Mouse (Mus musculus) kidney, embryonic 16.5 days (tissue): ENCODE measurements at regions not wholly inside any gene's neighbourhood (a gene's known extent, or its start where the extent isn't known, plus 50 kb on each side); places are given as distances from the start of the nearest gene placed in this dataset.

ENCODE experiments used
- ATAC-seq: fragments of 200-750 bp; cut with Nextera tagmentation; 2 replicates; pipeline ENCODE4 v1.8.0; 2017; ENCODE audit warnings: moderate TSS enrichment; ENCODE audit not compliant: low FRiP score, low TSS enrichment
- H3K27ac ChIP-seq: fragments of 300-500 bp; sonication (generic); 2 replicates; pipeline ENCODE4 v1.5.1; 2014; ENCODE audit warnings: low read length
- H3K27me3 ChIP-seq: fragments of 300-500 bp; sonication (generic); 2 replicates; pipeline ENCODE4 v1.6.1; 2014; ENCODE audit warnings: low read length, control low read depth, mixed read lengths; ENCODE audit not compliant: insufficient read depth
- H3K36me3 ChIP-seq: fragments of 300-500 bp; sonication (generic); 2 replicates; pipeline ENCODE4 v1.6.1; 2014; ENCODE audit warnings: low read length, control low read depth, mixed read lengths; ENCODE audit not compliant: insufficient read depth
- H3K4me1 ChIP-seq: fragments of 300-500 bp; sonication (generic); 2 replicates; pipeline ENCODE4 v1.6.1; 2014; ENCODE audit warnings: low read length, control low read depth, mixed read lengths; ENCODE audit not compliant: insufficient read depth
- H3K4me2 ChIP-seq: fragments of 300-500 bp; sonication (generic); replicated peaks from 2 replicates; pipeline ENCODE4 v1.6.1; 2014; ENCODE audit warnings: low read depth, low read length
- H3K4me3 ChIP-seq: fragments of 300-500 bp; sonication (generic); 2 replicates; pipeline ENCODE4 v1.5.1; 2014; ENCODE audit warnings: mild to moderate bottlenecking, low read length
- H3K9ac ChIP-seq: fragments of 300-500 bp; sonication (generic); replicated peaks from 2 replicates; pipeline ENCODE4 v1.6.1; 2014; ENCODE audit warnings: low read length
- H3K9me3 ChIP-seq: fragments of 300-500 bp; sonication (generic); 2 replicates; pipeline ENCODE4 v1.6.1; 2016; ENCODE audit warnings: low read length, control low read depth
- WGBS: fragments of 180-500 bp; shearing (Covaris S2); extraction: QIAGEN DNeasy Blood & Tissue Kit; methylation state at CpG from one replicate; pipeline ENCODE4 v1.1.7; 2014; 5-methylcytosine and 5-hydroxymethylcytosine counted together

- H3K4me3 ChIP-seq, result no peak overlapping the region
- H3K27ac ChIP-seq, result no peak overlapping the region
- no peak for ATAC-seq
- WGBS, result 91% methylated on average over 2 of the region's 2 CpGs
- no peaks in the 10 kb centered on the region for H3K9me3 ChIP-seq
- H3K27me3 ChIP-seq, result no peaks in the 10 kb centered on the region
- H3K9ac ChIP-seq, result no peak overlapping the region
- no peaks in the 10 kb centered on the region for H3K36me3 ChIP-seq
- no peaks in the 10 kb centered on the region for H3K4me1 ChIP-seq
- H3K4me2 ChIP-seq, result no peak overlapping the region
Measured at GRCm38 (mm10) chr17:61058471-61058870, 1822.6 kb downstream of the Efna5 start.

GRCm38 (mm10) chr17:61033544-61034251 lies 1847.4 kb downstream of the Efna5 start:
- Histone ChIP-seq H3K9ac (no peak overlapping the region), H3K4me3 (no peak overlapping the region), H3K9me3 (no peaks in the 10 kb centered on the region), H3K4me2 (no peak overlapping the region), H3K27ac (no peak overlapping the region), H3K36me3 (no peaks in the 10 kb centered on the region), H3K4me1 (no peaks in the 10 kb centered on the region), H3K27me3 (no peaks in the 10 kb centered on the region)
- no peak for ATAC-seq
- WGBS, result 71% methylated on average over 4 of the region's 4 CpGs

GRCm38 (mm10) chr17:61018647-61019046 lies 1862.5 kb downstream of the Efna5 start:
- H3K27ac ChIP-seq, result no peak overlapping the region
- no peak overlapping the region for H3K9ac ChIP-seq
- H3K4me1 ChIP-seq, result no peaks in the 10 kb centered on the region
- no peaks in the 10 kb centered on the region for H3K27me3 ChIP-seq
- no peak overlapping the region for H3K4me3 ChIP-seq
- WGBS, result 92% methylated on average over 4 of the region's 4 CpGs
- H3K4me2 ChIP-seq, result no peak overlapping the region
- ATAC-seq, result no peak
- no peaks in the 10 kb centered on the region for H3K36me3 ChIP-seq
- H3K9me3 ChIP-seq, result no peaks in the 10 kb centered on the region
